Mouse (Mus musculus) liver, embryonic 14.5 days (tissue): ENCODE results near the gene 4930519P11Rik. TPM values are rescaled to one million over a fixed set of nuclear protein-coding genes. Genes with fewer than 3 reads are reported as not detected.

Source experiments
- ATAC-seq: fragments of 200-750 bp; cut with Nextera tagmentation; 2 replicates; pipeline ENCODE4 v1.8.0; 2017; ENCODE audit warnings: moderate number of reproducible peaks, mild to moderate bottlenecking, moderate library complexity; ENCODE audit not compliant: insufficient read depth
- DNase-seq, 3 experiments: peaks; one replicate each; pipeline ENCODE4 v3.0.0-alpha.2; 2012 to 2013; ENCODE audit warnings: low read depth in 3 of 3, low spot score in 3 of 3
- H3K27ac ChIP-seq: fragments of 300-500 bp; sonication (generic); 2 replicates; pipeline ENCODE4 v1.5.1; 2014; ENCODE audit warnings: moderate library complexity, mild to moderate bottlenecking, control low read depth, inconsistent platforms
- H3K27me3 ChIP-seq: fragments of 300-500 bp; sonication (generic); 2 replicates; pipeline ENCODE4 v1.6.1; 2014; ENCODE audit warnings: mild to moderate bottlenecking, low read length, moderate library complexity; ENCODE audit not compliant: control insufficient read depth, insufficient read depth
- H3K36me3 ChIP-seq: fragments of 300-500 bp; sonication (generic); replicated peaks from 2 replicates; pipeline ENCODE4 v1.6.1; 2014; ENCODE audit warnings: low read depth; ENCODE audit not compliant: control insufficient read depth, insufficient read depth
- H3K4me1 ChIP-seq, 2 experiments: fragments of 200-500 bp in 1 of 2; fragments of 300-500 bp in 1 of 2; sonication (generic) in 1 of 2; replicated peaks; 2 replicates each; pipeline ENCODE4 v1.6.1; 2012 to 2014; ENCODE audit warnings: antibody characterized with exemption in 1 of 2, inconsistent platforms in 1 of 2, low read length in 1 of 2; ENCODE audit not compliant: control insufficient read depth in 2 of 2, insufficient read depth in 2 of 2
- H3K4me2 ChIP-seq: fragments of 300-500 bp; sonication (generic); 2 replicates; pipeline ENCODE4 v1.6.1; 2014; ENCODE audit warnings: low read depth, mild to moderate bottlenecking, control low read depth, moderate library complexity
- H3K4me3 ChIP-seq, 2 experiments: fragments of 200-500 bp in 1 of 2; fragments of 300-500 bp in 1 of 2; sonication (generic) in 1 of 2; 2 replicates each; pipeline ENCODE4 v1.5.1; 2012 to 2014; ENCODE audit warnings: low read depth in 2 of 2, low read length in 2 of 2, mild to moderate bottlenecking in 2 of 2, control low read depth in 1 of 2, inconsistent platforms in 1 of 2, moderate library complexity in 1 of 2; ENCODE audit not compliant: insufficient read depth in 1 of 2
- H3K9ac ChIP-seq: fragments of 300-500 bp; sonication (generic); replicated peaks from 2 replicates; pipeline ENCODE4 v1.6.1; 2014; ENCODE audit warnings: mild to moderate bottlenecking, control low read depth, moderate library complexity
- H3K9me3 ChIP-seq: fragments of 300-500 bp; sonication (generic); 2 replicates; pipeline ENCODE4 v1.6.1; 2016; ENCODE audit warnings: low read length, mixed read lengths; ENCODE audit not compliant: control insufficient read depth
- CTCF ChIP-seq: IDR thresholded peaks from 2 replicates; pipeline ENCODE4 v1.5.1; 2016; ENCODE audit warnings: antibody characterized with exemption, low read depth, control low read depth
- EP300 ChIP-seq: IDR thresholded peaks from 2 replicates; pipeline ENCODE4 v1.6.1; 2016; ENCODE audit warnings: antibody characterized with exemption, low read depth
- WGBS: fragments of 180-500 bp; shearing (Covaris S2); extraction: QIAGEN DNeasy Blood & Tissue Kit; methylation state at CpG from one replicate; pipeline ENCODE4 v1.1.7; 2014; ENCODE audit not compliant: insufficient replicate concordance; 5-methylcytosine and 5-hydroxymethylcytosine counted together
- polyA plus RNA-seq, 2 experiments: library from polyadenylated mRNA; depleted of rRNA in 1 of 2; stranded (reverse) in 1 of 2; unstranded in 1 of 2; fragments of >200 nt; fragmentation: Nextera tagmentation in 1 of 2; extraction: Ambion mirVana in 1 of 2; gene quantifications; 2 replicates each; pipeline versions ENCODE4 v1.2.1 to v1.2.3; 2012 to 2014

Gene 4930519P11Rik
- polyA plus RNA-seq, 2 experiments: 0.35 TPM; not detected in 1

GRCm38 (mm10) chr2:154566641-154567040, 46.6 kb downstream of the 4930519P11Rik start:
- DNase-seq (no peak), ATAC-seq (no peak)
- no peak overlapping the region for H3K4me3 ChIP-seq
- WGBS: 78% methylated on average over 8 of the region's 8 CpGs
- H3K27me3 ChIP-seq: no peaks in the 10 kb centered on the region
- H3K36me3 ChIP-seq: peaks cover 27% of the 10 kb centered on the region
- H3K27ac ChIP-seq: no peak overlapping the region
- H3K9ac ChIP-seq: peak overlapping the region; percentile 27; the same call in 1 of the 2 replicates
- peaks cover 19 to 34% of the 10 kb centered on the region in 2 experiments for H3K4me1 ChIP-seq
- no peak overlapping the region; the same call in 1 of the 2 replicates for H3K4me2 ChIP-seq
- no peak for TF ChIP-seq CTCF
- TF ChIP-seq EP300: no peak
- no peaks in the 10 kb centered on the region for H3K9me3 ChIP-seq

GRCm38 (mm10) chr2:154565562-154565961, 47.7 kb downstream of the 4930519P11Rik start:
- H3K36me3 ChIP-seq: peaks cover 33% of the 10 kb centered on the region
- peaks cover 13 to 25% of the 10 kb centered on the region in 2 experiments for H3K4me1 ChIP-seq
- DNase-seq (no peak), ATAC-seq (no peak)
- no peaks in the 10 kb centered on the region for H3K9me3 ChIP-seq
- TF ChIP-seq EP300 (no peak), CTCF (no peak)
- 80% methylated on average over 3 of the region's 3 CpGs for WGBS
- H3K9ac ChIP-seq: no peak overlapping the region
- H3K27me3 ChIP-seq: no peaks in the 10 kb centered on the region
- no peak overlapping the region for H3K27ac ChIP-seq
- H3K4me2 ChIP-seq: no peak overlapping the region
- H3K4me3 ChIP-seq: no peak overlapping the region

- peaks cover 35% of the 10 kb centered on the region for H3K36me3 ChIP-seq
Observed at GRCm38 (mm10) chr2:154563612-154564170, 49.5 kb downstream of the 4930519P11Rik start.

More at GRCm38 (mm10) chr2:154563612-154564170, 49.5 kb downstream of the 4930519P11Rik start:
- H3K27ac ChIP-seq: no peak overlapping the region
- H3K9ac ChIP-seq: no peak overlapping the region
- no peak overlapping the region for H3K4me3 ChIP-seq
- DNase-seq: no peak
- TF ChIP-seq EP300: no peak
- TF ChIP-seq CTCF: no peak
- peaks cover 13 to 20% of the 10 kb centered on the region in 2 experiments; a peak in 3 of 4 replicates for H3K4me1 ChIP-seq
- H3K27me3 ChIP-seq: no peaks in the 10 kb centered on the region
- no peak overlapping the region for H3K4me2 ChIP-seq
- ATAC-seq: no peak
- H3K9me3 ChIP-seq: no peaks in the 10 kb centered on the region
- 87% methylated on average over 22 of the region's 22 CpGs for WGBS

Other genes with a start within 250 kb of the 4930519P11Rik start
- 7.5 and 10.0 TPM in 2 replicates for gene Cdk5rap1, start 240.4 kb downstream of the 4930519P11Rik start, polyA plus RNA-seq (2012; rRNA removed)
- 4.2 and 9.5 TPM in 2 replicates for gene Cdk5rap1, start 240.4 kb downstream of the 4930519P11Rik start, polyA plus RNA-seq (2014; fragmentation: Nextera tagmentation; extraction: Ambion mirVana)
- 1.5 and 1.6 TPM in 2 replicates for gene Snta1, start 205.3 kb downstream of the 4930519P11Rik start, polyA plus RNA-seq (2012; rRNA removed)
- 0.64 and 0.70 TPM in 2 replicates for gene Snta1, start 205.3 kb downstream of the 4930519P11Rik start, polyA plus RNA-seq (2014; fragmentation: Nextera tagmentation; extraction: Ambion mirVana)
- 3.2 and 4.1 TPM in 2 replicates for gene Cbfa2t2, start 177.0 kb downstream of the 4930519P11Rik start, polyA plus RNA-seq (2012; rRNA removed)
- gene Cbfa2t2, start 177.0 kb downstream of the 4930519P11Rik start, polyA plus RNA-seq (2014; fragmentation: Nextera tagmentation; extraction: Ambion mirVana): 5.3 and 5.8 TPM in 2 replicates
- 1.3 TPM in 2 replicates for gene 1700003F12Rik, start 66.4 kb downstream of the 4930519P11Rik start, polyA plus RNA-seq (2012; rRNA removed)
- gene 1700003F12Rik, start 66.4 kb downstream of the 4930519P11Rik start, polyA plus RNA-seq (2014; fragmentation: Nextera tagmentation; extraction: Ambion mirVana): 0.90 and 1.1 TPM in 2 replicates
- gene Actl10, start 61.7 kb downstream of the 4930519P11Rik start, polyA plus RNA-seq (2012; rRNA removed): 0.05 TPM in 1 of 2 replicates, not detected in the other
- not detected in 2 replicates for gene Actl10, start 61.7 kb downstream of the 4930519P11Rik start, polyA plus RNA-seq (2014; fragmentation: Nextera tagmentation; extraction: Ambion mirVana)
- 0.80 and 1.7 TPM in 2 replicates for gene Necab3, start 54.5 kb downstream of the 4930519P11Rik start, polyA plus RNA-seq (2012; rRNA removed)
- 0.87 and 0.96 TPM in 2 replicates for gene Necab3, start 54.5 kb downstream of the 4930519P11Rik start, polyA plus RNA-seq (2014; fragmentation: Nextera tagmentation; extraction: Ambion mirVana)
- gene E2f1, start 43.5 kb downstream of the 4930519P11Rik start, polyA plus RNA-seq (2012; rRNA removed): 26.2 and 26.4 TPM in 2 replicates
- 6.0 and 7.6 TPM in 2 replicates for gene E2f1, start 43.5 kb downstream of the 4930519P11Rik start, polyA plus RNA-seq (2014; fragmentation: Nextera tagmentation; extraction: Ambion mirVana)
- 18.7 and 27.6 TPM in 2 replicates for gene Pxmp4, start 9.7 kb downstream of the 4930519P11Rik start, polyA plus RNA-seq (2012; rRNA removed)
- gene Pxmp4, start 9.7 kb downstream of the 4930519P11Rik start, polyA plus RNA-seq (2014; fragmentation: Nextera tagmentation; extraction: Ambion mirVana): 30.2 and 35.4 TPM in 2 replicates
- 3.6 and 3.9 TPM in 2 replicates for gene Zfp341, start 140 bp downstream of the 4930519P11Rik start, polyA plus RNA-seq (2012; rRNA removed)
- gene Zfp341, start 140 bp downstream of the 4930519P11Rik start, polyA plus RNA-seq (2014; fragmentation: Nextera tagmentation; extraction: Ambion mirVana): 1.1 and 2.2 TPM in 2 replicates
- gene Chmp4b, start 38.3 kb upstream of the 4930519P11Rik start, polyA plus RNA-seq (2012; rRNA removed): 48.0 and 84.2 TPM in 2 replicates
- 8.1 and 9.1 TPM in 2 replicates for gene Chmp4b, start 38.3 kb upstream of the 4930519P11Rik start, polyA plus RNA-seq (2014; fragmentation: Nextera tagmentation; extraction: Ambion mirVana)
- not detected in 2 replicates for gene Gm14214, start 156.6 kb upstream of the 4930519P11Rik start, polyA plus RNA-seq (2012; rRNA removed)
- gene Gm14214, start 156.6 kb upstream of the 4930519P11Rik start, polyA plus RNA-seq (2014; fragmentation: Nextera tagmentation; extraction: Ambion mirVana): not detected in 2 replicates
- 204 and 237 TPM in 2 replicates for gene Raly, start 177.7 kb upstream of the 4930519P11Rik start, polyA plus RNA-seq (2012; rRNA removed)
- gene Raly, start 177.7 kb upstream of the 4930519P11Rik start, polyA plus RNA-seq (2014; fragmentation: Nextera tagmentation; extraction: Ambion mirVana): 35.9 and 37.4 TPM in 2 replicates
- gene a, start 178.0 kb upstream of the 4930519P11Rik start, polyA plus RNA-seq (2012; rRNA removed): 0.25 TPM in 1 of 2 replicates, not detected in the other
- 0.36 TPM in 1 of 2 replicates, not detected in the other for gene a, start 178.0 kb upstream of the 4930519P11Rik start, polyA plus RNA-seq (2014; fragmentation: Nextera tagmentation; extraction: Ambion mirVana)